Mouse (Mus musculus): ENCODE data around the gene Ceacam16. TPM values are rescaled to one million over a fixed set of nuclear protein-coding genes. Genes with fewer than 3 reads are reported as not detected.

The Ceacam16 gene
- polyA plus RNA-seq, 1 experiment from 2014 or later, result not detected

- H3K4me3 ChIP-seq (ENCODE audit: low read depth, low read length), result peak overlapping the region; percentile 40
- ATAC-seq (ENCODE audit: low FRiP score, low TSS enrichment) (peak; percentile 75), DNase-seq (ENCODE audit: low spot score) (peak; percentile 89)
- no peaks in the 10 kb centered on the region for H3K27me3 ChIP-seq (ENCODE audit: control insufficient read depth, insufficient read depth, low read length)
- 6% methylated on average over 14 of the region's 15 CpGs for WGBS
- no peaks in the 10 kb centered on the region for H3K36me3 ChIP-seq (ENCODE audit: control insufficient read depth, insufficient read depth, low read length)
- H3K4me1 ChIP-seq (replicated peaks; ENCODE audit: control insufficient read depth, insufficient read depth), result peaks cover 9% of the 10 kb centered on the region
- TF ChIP-seq CTCF (IDR thresholded peaks at IDR 0.05; ENCODE audit: low read depth) (no peak), EP300 (optimal IDR thresholded peaks at IDR 0.05) (no peak)
- peak overlapping the region; percentile 90 for H3K27ac ChIP-seq (replicated peaks)
- peak overlapping the region; percentile 54; the same call in 1 of the 2 replicates for H3K9ac ChIP-seq (ENCODE audit: low read length)
- peak overlapping the region; percentile 59 for H3K4me2 ChIP-seq (replicated peaks; ENCODE audit: low read depth)
- no peaks in the 10 kb centered on the region for H3K9me3 ChIP-seq (ENCODE audit: control insufficient read depth, low read length)
Measured at GRCm38 (mm10) chr7:19817382-19818105, 43.6 kb downstream of the Ceacam16 start.

GRCm38 (mm10) chr7:19816224-19816771 lies 44.8 kb downstream of the Ceacam16 start:
- peak overlapping the region; percentile 90 for H3K27ac ChIP-seq (replicated peaks)
- H3K4me3 ChIP-seq (ENCODE audit: low read depth, low read length), result peak overlapping the region; percentile 40
- H3K27me3 ChIP-seq (ENCODE audit: control insufficient read depth, insufficient read depth, low read length), result no peaks in the 10 kb centered on the region
- peak; percentile 83 for ATAC-seq (ENCODE audit: low FRiP score, low TSS enrichment)
- H3K9me3 ChIP-seq (ENCODE audit: control insufficient read depth, low read length), result no peaks in the 10 kb centered on the region
- H3K36me3 ChIP-seq (ENCODE audit: control insufficient read depth, insufficient read depth, low read length), result no peaks in the 10 kb centered on the region
- WGBS, result under 1% methylated on average over 25 of the region's 28 CpGs
- peak overlapping the region; percentile 59 for H3K4me2 ChIP-seq (replicated peaks; ENCODE audit: low read depth)
- H3K9ac ChIP-seq (ENCODE audit: low read length), result peak overlapping the region; percentile 54
- peak; percentile 96 for DNase-seq (ENCODE audit: low spot score)
- peaks cover 9% of the 10 kb centered on the region for H3K4me1 ChIP-seq (replicated peaks; ENCODE audit: control insufficient read depth, insufficient read depth)
- TF ChIP-seq EP300 (optimal IDR thresholded peaks at IDR 0.05), result no peak
- no peak for TF ChIP-seq CTCF (IDR thresholded peaks at IDR 0.05; ENCODE audit: low read depth)

GRCm38 (mm10) chr7:19815296-19816223 lies 45.5 kb downstream of the Ceacam16 start:
- Histone ChIP-seq H3K4me1 (replicated peaks; ENCODE audit: control insufficient read depth, insufficient read depth) (peaks cover 9% of the 10 kb centered on the region), H3K4me3 (ENCODE audit: low read depth, low read length) (peak overlapping the region; percentile 40), H3K27me3 (ENCODE audit: control insufficient read depth, insufficient read depth, low read length) (no peaks in the 10 kb centered on the region), H3K4me2 (replicated peaks; ENCODE audit: low read depth) (peak overlapping the region; percentile 59), H3K27ac (replicated peaks) (peak overlapping the region; percentile 90), H3K9ac (ENCODE audit: low read length) (peak overlapping the region; percentile 54), H3K9me3 (ENCODE audit: control insufficient read depth, low read length) (no peaks in the 10 kb centered on the region), H3K36me3 (ENCODE audit: control insufficient read depth, insufficient read depth, low read length) (no peaks in the 10 kb centered on the region)
- peak; percentile 8; the same call in 1 of the 2 replicates for ATAC-seq (ENCODE audit: low FRiP score, low TSS enrichment)
- no peak for TF ChIP-seq EP300 (optimal IDR thresholded peaks at IDR 0.05)
- no peak for TF ChIP-seq CTCF (IDR thresholded peaks at IDR 0.05; ENCODE audit: low read depth)
- 33% methylated on average over 17 of the region's 17 CpGs for WGBS
- no peak for DNase-seq (ENCODE audit: low spot score)

- no peak for DNase-seq (ENCODE audit: low spot score)
- Histone ChIP-seq H3K9me3 (ENCODE audit: control insufficient read depth, low read length) (no peaks in the 10 kb centered on the region), H3K4me2 (replicated peaks; ENCODE audit: low read depth) (no peak overlapping the region), H3K27me3 (ENCODE audit: control insufficient read depth, insufficient read depth, low read length) (no peaks in the 10 kb centered on the region), H3K36me3 (ENCODE audit: control insufficient read depth, insufficient read depth, low read length) (0 out of 2 replicates have a peak, but pooled peaks cover 2% of the 10 kb centered on the region), H3K4me1 (replicated peaks; ENCODE audit: control insufficient read depth, insufficient read depth) (peaks cover 9% of the 10 kb centered on the region), H3K27ac (replicated peaks) (no peak overlapping the region), H3K4me3 (ENCODE audit: low read depth, low read length) (no peak overlapping the region), H3K9ac (ENCODE audit: low read length) (no peak overlapping the region)
- 73% methylated on average over 6 of the region's 6 CpGs for WGBS
- no peak for ATAC-seq (ENCODE audit: low FRiP score, low TSS enrichment)
- TF ChIP-seq CTCF (IDR thresholded peaks at IDR 0.05; ENCODE audit: low read depth) (no peak), EP300 (optimal IDR thresholded peaks at IDR 0.05) (no peak)
Measured at GRCm38 (mm10) chr7:19813579-19814122, 47.4 kb downstream of the Ceacam16 start.

DNA sequence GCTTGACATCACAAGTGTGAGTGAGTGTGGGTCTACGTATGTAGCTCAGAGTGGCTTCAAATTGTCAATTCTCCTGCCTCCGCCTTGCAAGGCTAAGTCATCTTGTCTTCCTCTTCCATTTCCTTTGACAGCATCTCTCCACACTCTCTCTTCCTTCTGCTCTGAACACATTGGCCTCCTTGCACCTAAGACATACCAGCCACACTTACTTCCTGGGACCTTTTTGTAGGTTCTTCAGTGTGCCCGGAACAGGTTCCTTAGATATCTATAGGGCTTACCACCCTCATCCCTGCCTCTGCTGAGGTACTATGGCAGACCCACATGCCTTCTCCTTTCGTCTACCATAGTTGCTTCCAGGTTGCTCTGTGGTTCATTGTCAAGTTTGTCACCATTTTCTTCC lies 47.9 kb downstream of the Ceacam16 start:
- TF ChIP-seq EP300 (optimal IDR thresholded peaks at IDR 0.05), result no peak
- TF ChIP-seq CTCF (IDR thresholded peaks at IDR 0.05; ENCODE audit: low read depth), result no peak
- H3K27me3 ChIP-seq (ENCODE audit: control insufficient read depth, insufficient read depth, low read length), result no peaks in the 10 kb centered on the region
- 93% methylated on average over 4 of the region's 4 CpGs for WGBS

More for the DNA sequence above, 47.9 kb downstream of the Ceacam16 start:
- Histone ChIP-seq H3K4me2 (replicated peaks; ENCODE audit: low read depth) (no peak overlapping the region), H3K4me3 (ENCODE audit: low read depth, low read length) (no peak overlapping the region), H3K9ac (ENCODE audit: low read length) (no peak overlapping the region), H3K9me3 (ENCODE audit: control insufficient read depth, low read length) (no peaks in the 10 kb centered on the region), H3K27ac (replicated peaks) (no peak overlapping the region), H3K4me1 (replicated peaks; ENCODE audit: control insufficient read depth, insufficient read depth) (peaks cover 9% of the 10 kb centered on the region), H3K36me3 (ENCODE audit: control insufficient read depth, insufficient read depth, low read length) (0 out of 2 replicates have a peak, but pooled peaks cover 4% of the 10 kb centered on the region)
- DNase-seq (ENCODE audit: low spot score) (no peak), ATAC-seq (ENCODE audit: low FRiP score, low TSS enrichment) (no peak)

All from stomach, postnatal 0 days (tissue).